Mouse (Mus musculus) liver, embryonic 14.5 days (tissue): ENCODE data around the gene Vps16.

Experiments used
- CTCF ChIP-seq: IDR thresholded peaks from 2 replicates; pipeline ENCODE4 v1.5.1; 2016; ENCODE audit warnings: antibody characterized with exemption, low read depth, control low read depth
- EP300 ChIP-seq: IDR thresholded peaks from 2 replicates; pipeline ENCODE4 v1.6.1; 2016; ENCODE audit warnings: antibody characterized with exemption, low read depth

GRCm38 (mm10) chr2:130461287-130462071 lies 37.3 kb downstream of the Vps16 start:
- TF ChIP-seq CTCF: no peak
- TF ChIP-seq EP300: no peak
